Mouse (Mus musculus) brown adipose tissue, adult 24 weeks (tissue): ENCODE results near the gene Abcc9. TPM values are rescaled to one million over a fixed set of nuclear protein-coding genes. Genes with fewer than 3 reads are reported as not detected.

Source experiments
- polyA plus RNA-seq: library from polyadenylated mRNA; stranded (reverse); fragments of >200 nt; gene quantifications from 2 replicates; pipeline ENCODE4 v1.2.4, GENCODE M21; 2012; ENCODE audit not compliant: missing spikeins, insufficient read depth, insufficient read length

Abcc9 gene
- polyA plus RNA-seq, 1 experiment: 9.4 TPM

Other genes with a start within 250 kb of the Abcc9 start
- 111 and 151 TPM in 2 replicates for gene Gys2, start 229.2 kb downstream of the Abcc9 start, polyA plus RNA-seq
- 1,125 and 1,392 TPM in 2 replicates for gene Ldhb, start 194.4 kb downstream of the Abcc9 start, polyA plus RNA-seq
- gene Kcnj8, start 130.7 kb downstream of the Abcc9 start, polyA plus RNA-seq: 11.2 and 17.3 TPM in 2 replicates
- 11.1 and 17.7 TPM in 2 replicates for gene Cmas, start 54.4 kb upstream of the Abcc9 start, polyA plus RNA-seq
- not detected in 2 replicates for gene Sult6b2, start 102.2 kb upstream of the Abcc9 start, polyA plus RNA-seq